Mouse (Mus musculus): Measurements from ENCODE around the gene Angptl6. TPM values are rescaled to one million over a fixed set of nuclear protein-coding genes. Genes with fewer than 3 reads are reported as not detected.

Gene Angptl6
- total and polyA plus RNA-seq, 2 experiments from 2014 or later = 10.0 to 13.4 TPM

GRCm38 (mm10) chr9:20870211-20871173 lies 9.0 kb downstream of the Angptl6 start:
- 74% methylated on average over 12 of the region's 12 CpGs for WGBS
- H3K4me3 ChIP-seq (ENCODE audit: low read depth, low read length) = no peak overlapping the region
- no peak overlapping the region for H3K9ac ChIP-seq (replicated peaks; ENCODE audit: low read length, poor library complexity, severe bottlenecking)
- TF ChIP-seq CTCF (IDR thresholded peaks at IDR 0.05) = peak; percentile 38
- H3K36me3 ChIP-seq (ENCODE audit: insufficient read depth, low read length) = peaks cover 11% of the 10 kb centered on the region; the same call in 1 of the 2 replicates
- H3K9me3 ChIP-seq (ENCODE audit: low read length) = no peaks in the 10 kb centered on the region
- DNase-seq (ENCODE audit: low spot score) (no peak), ATAC-seq (ENCODE audit: low FRiP score) (no peak)
- H3K4me1 ChIP-seq (ENCODE audit: insufficient read depth, low read length) = 0 out of 2 replicates have a peak, but pooled peaks cover 4% of the 10 kb centered on the region
- H3K4me2 ChIP-seq (ENCODE audit: low read depth, low read length, poor library complexity, severe bottlenecking) = no peak overlapping the region
- no peak overlapping the region for H3K27ac ChIP-seq (ENCODE audit: low read depth, low read length)
- peaks cover 28% of the 10 kb centered on the region for H3K27me3 ChIP-seq (ENCODE audit: insufficient read depth, low read length)

- Histone ChIP-seq H3K4me1 (ENCODE audit: insufficient read depth, low read length) (0 out of 2 replicates have a peak, but pooled peaks cover 4% of the 10 kb centered on the region), H3K4me2 (ENCODE audit: low read depth, low read length, poor library complexity, severe bottlenecking) (peak overlapping the region; percentile 63), H3K4me3 (ENCODE audit: low read depth, low read length) (peak overlapping the region; percentile 48), H3K27me3 (ENCODE audit: insufficient read depth, low read length) (peaks cover 28% of the 10 kb centered on the region), H3K36me3 (ENCODE audit: insufficient read depth, low read length) (peaks cover 11% of the 10 kb centered on the region; the same call in 1 of the 2 replicates), H3K9me3 (ENCODE audit: low read length) (no peaks in the 10 kb centered on the region), H3K9ac (replicated peaks; ENCODE audit: low read length, poor library complexity, severe bottlenecking) (no peak overlapping the region), H3K27ac (ENCODE audit: low read depth, low read length) (no peak overlapping the region)
- TF ChIP-seq CTCF (IDR thresholded peaks at IDR 0.05) = no peak
- DNase-seq (ENCODE audit: low spot score) (no peak), ATAC-seq (ENCODE audit: low FRiP score) (no peak)
- 9% methylated on average over 19 of the region's 19 CpGs for WGBS
Observed at GRCm38 (mm10) chr9:20869246-20869645, 10.3 kb downstream of the Angptl6 start.

GRCm38 (mm10) chr9:20868448-20869001 lies 11.0 kb downstream of the Angptl6 start, which contains the start of gene A230050P20Rik:
TSS of gene A230050P20Rik (plus strand) at chr9:20868642.
- ATAC-seq (ENCODE audit: low FRiP score) (peak; percentile 57), DNase-seq (ENCODE audit: low spot score) (peak; percentile 69)
- H3K4me1 ChIP-seq (ENCODE audit: insufficient read depth, low read length) = 0 out of 2 replicates have a peak, but pooled peaks cover 4% of the 10 kb centered on the region
- H3K27ac ChIP-seq (ENCODE audit: low read depth, low read length) = no peak within 1 kb of the TSS
- H3K27me3 ChIP-seq (ENCODE audit: insufficient read depth, low read length) = peaks cover 28% of the 10 kb centered on the region
- peak within 1 kb of the TSS; percentile 63 for H3K4me2 ChIP-seq (ENCODE audit: low read depth, low read length, poor library complexity, severe bottlenecking)
- no peaks in the 10 kb centered on the region for H3K9me3 ChIP-seq (ENCODE audit: low read length)
- peak within 1 kb of the TSS; percentile 48 for H3K4me3 ChIP-seq (ENCODE audit: low read depth, low read length)
- TF ChIP-seq CTCF (IDR thresholded peaks at IDR 0.05) = no peak
- 8% methylated on average over 48 of the region's 53 CpGs for WGBS
- peak within 1 kb of the TSS; percentile 51 for H3K9ac ChIP-seq (replicated peaks; ENCODE audit: low read length, poor library complexity, severe bottlenecking)
- H3K36me3 ChIP-seq (ENCODE audit: insufficient read depth, low read length) = peaks cover 10% of the 10 kb centered on the region; the same call in 1 of the 2 replicates

GRCm38 (mm10) chr9:20866879-20867278 lies 12.6 kb downstream of the Angptl6 start:
- Histone ChIP-seq H3K36me3 (ENCODE audit: insufficient read depth, low read length) (no peaks in the 10 kb centered on the region), H3K27ac (ENCODE audit: low read depth, low read length) (no peak overlapping the region), H3K9me3 (ENCODE audit: low read length) (no peaks in the 10 kb centered on the region), H3K4me3 (ENCODE audit: low read depth, low read length) (no peak overlapping the region), H3K4me1 (ENCODE audit: insufficient read depth, low read length) (0 out of 2 replicates have a peak, but pooled peaks cover 4% of the 10 kb centered on the region), H3K9ac (replicated peaks; ENCODE audit: low read length, poor library complexity, severe bottlenecking) (no peak overlapping the region), H3K27me3 (ENCODE audit: insufficient read depth, low read length) (peaks cover 28% of the 10 kb centered on the region), H3K4me2 (ENCODE audit: low read depth, low read length, poor library complexity, severe bottlenecking) (no peak overlapping the region)
- WGBS = 53% methylated on average over 3 of the region's 3 CpGs
- DNase-seq (ENCODE audit: low spot score) (no peak), ATAC-seq (ENCODE audit: low FRiP score) (no peak)
- TF ChIP-seq CTCF (IDR thresholded peaks at IDR 0.05) = no peak

GRCm38 (mm10) chr9:20862225-20862624 lies 17.3 kb downstream of the Angptl6 start:
- ATAC-seq (ENCODE audit: low FRiP score) = no peak
- Histone ChIP-seq H3K4me2 (ENCODE audit: low read depth, low read length, poor library complexity, severe bottlenecking) (no peak overlapping the region), H3K36me3 (ENCODE audit: insufficient read depth, low read length) (no peaks in the 10 kb centered on the region), H3K4me3 (ENCODE audit: low read depth, low read length) (no peak overlapping the region), H3K4me1 (ENCODE audit: insufficient read depth, low read length) (no peaks in the 10 kb centered on the region), H3K27ac (ENCODE audit: low read depth, low read length) (no peak overlapping the region), H3K9ac (replicated peaks; ENCODE audit: low read length, poor library complexity, severe bottlenecking) (no peak overlapping the region), H3K9me3 (ENCODE audit: low read length) (no peaks in the 10 kb centered on the region), H3K27me3 (ENCODE audit: insufficient read depth, low read length) (peaks cover 3% of the 10 kb centered on the region; the same call in 1 of the 2 replicates)
- WGBS = 59% methylated on average over 4 of the region's 4 CpGs
- DNase-seq (ENCODE audit: low spot score) = no peak
- TF ChIP-seq CTCF (IDR thresholded peaks at IDR 0.05) = no peak
